Mouse (Mus musculus): ENCODE data around the gene Pfkfb3. TPM values are rescaled to one million over a fixed set of nuclear protein-coding genes. Genes with fewer than 3 reads are reported as not detected.

The Pfkfb3 gene
- polyA plus RNA-seq, 2 experiments: 2.6 to 5.2 TPM

DNA sequence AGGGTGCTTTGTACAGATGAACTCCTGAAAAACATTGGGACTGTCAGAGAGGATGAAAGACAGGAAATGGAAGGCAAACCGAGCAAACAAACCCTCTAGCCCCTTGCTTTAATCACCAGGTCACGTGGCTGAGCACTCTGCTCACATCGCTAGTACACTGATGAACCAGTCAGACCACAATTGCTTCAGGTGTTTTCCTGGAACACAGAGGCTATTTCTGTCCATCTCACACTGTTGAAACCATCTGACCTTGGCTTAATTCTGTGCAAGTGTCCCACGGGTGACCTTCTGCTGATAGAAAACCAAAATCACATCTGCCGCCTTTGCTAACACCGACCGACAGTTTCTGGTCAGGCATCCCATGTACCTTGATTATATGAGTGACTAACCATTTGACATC, 96.0 kb downstream of the Pfkfb3 start:
- TF ChIP-seq CTCF (IDR thresholded peaks at IDR 0.05; ENCODE audit: low read depth) (no peak), EP300 (IDR thresholded peaks at IDR 0.05; ENCODE audit: low read depth) (no peak)
- 52% methylated on average over 7 of the region's 7 CpGs for WGBS (ENCODE audit: insufficient replicate concordance)
- H3K9me3 ChIP-seq (ENCODE audit: control insufficient read depth, low read length): no peaks in the 10 kb centered on the region
- H3K27me3 ChIP-seq (ENCODE audit: control insufficient read depth, insufficient read depth, low read length): no peaks in the 10 kb centered on the region
- no peak overlapping the region for H3K4me3 ChIP-seq (ENCODE audit: insufficient read depth in 1 of 2, low read depth in 2 of 2, low read length in 2 of 2)
- no peaks in the 10 kb centered on the region for H3K36me3 ChIP-seq (replicated peaks; ENCODE audit: control insufficient read depth, insufficient read depth, low read depth)
- no peak for DNase-seq (ENCODE audit: low read depth in 3 of 3, low spot score in 3 of 3)
- ATAC-seq (ENCODE audit: insufficient read depth): no peak
- no peak overlapping the region for H3K9ac ChIP-seq (replicated peaks)
- H3K4me2 ChIP-seq (ENCODE audit: low read depth): no peak overlapping the region
- 0 out of 4 replicates have a peak, but pooled peaks cover 0 to 3% of the 10 kb centered on the region in 2 experiments for H3K4me1 ChIP-seq (replicated peaks; ENCODE audit: control insufficient read depth in 2 of 2, insufficient read depth in 2 of 2, low read length in 1 of 2)
- H3K27ac ChIP-seq: no peak overlapping the region

DNA sequence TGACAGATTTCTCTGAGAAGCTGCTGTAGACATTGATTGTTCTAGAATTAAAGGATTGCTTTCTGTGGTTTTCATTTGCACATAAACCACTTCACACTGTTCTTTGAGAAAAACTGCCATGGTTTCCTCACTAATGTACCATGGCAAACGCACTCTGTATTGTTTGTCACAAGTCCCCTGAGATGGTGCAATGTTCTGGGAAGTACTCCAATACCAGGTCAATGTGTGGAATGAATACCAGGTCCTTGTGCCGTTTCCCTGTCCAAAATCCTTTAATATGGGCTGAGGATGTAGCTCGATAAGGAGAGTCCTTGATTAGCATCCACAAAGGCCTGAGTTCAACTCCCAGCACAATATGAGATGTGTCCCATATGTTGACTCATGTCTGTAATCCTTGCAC, 105.2 kb downstream of the Pfkfb3 start:
- no peaks in the 10 kb centered on the region for H3K36me3 ChIP-seq (replicated peaks; ENCODE audit: control insufficient read depth, insufficient read depth, low read depth)
- no peak overlapping the region for H3K4me2 ChIP-seq (ENCODE audit: low read depth)
- no peaks in the 10 kb centered on the region for H3K4me1 ChIP-seq (replicated peaks; ENCODE audit: control insufficient read depth in 2 of 2, insufficient read depth in 2 of 2, low read length in 1 of 2)
- TF ChIP-seq CTCF (IDR thresholded peaks at IDR 0.05; ENCODE audit: low read depth) (no peak), EP300 (IDR thresholded peaks at IDR 0.05; ENCODE audit: low read depth) (no peak)
- ATAC-seq (ENCODE audit: insufficient read depth) (no peak), DNase-seq (ENCODE audit: low read depth in 3 of 3, low spot score in 3 of 3) (no peak)
- no peak overlapping the region for H3K4me3 ChIP-seq (ENCODE audit: insufficient read depth in 1 of 2, low read depth in 2 of 2, low read length in 2 of 2)
- 57% methylated on average over 3 of the region's 3 CpGs for WGBS (ENCODE audit: insufficient replicate concordance)
- H3K9me3 ChIP-seq (ENCODE audit: control insufficient read depth, low read length): no peaks in the 10 kb centered on the region
- no peak overlapping the region for H3K9ac ChIP-seq (replicated peaks)
- no peak overlapping the region for H3K27ac ChIP-seq
- no peaks in the 10 kb centered on the region for H3K27me3 ChIP-seq (ENCODE audit: control insufficient read depth, insufficient read depth, low read length)

DNA sequence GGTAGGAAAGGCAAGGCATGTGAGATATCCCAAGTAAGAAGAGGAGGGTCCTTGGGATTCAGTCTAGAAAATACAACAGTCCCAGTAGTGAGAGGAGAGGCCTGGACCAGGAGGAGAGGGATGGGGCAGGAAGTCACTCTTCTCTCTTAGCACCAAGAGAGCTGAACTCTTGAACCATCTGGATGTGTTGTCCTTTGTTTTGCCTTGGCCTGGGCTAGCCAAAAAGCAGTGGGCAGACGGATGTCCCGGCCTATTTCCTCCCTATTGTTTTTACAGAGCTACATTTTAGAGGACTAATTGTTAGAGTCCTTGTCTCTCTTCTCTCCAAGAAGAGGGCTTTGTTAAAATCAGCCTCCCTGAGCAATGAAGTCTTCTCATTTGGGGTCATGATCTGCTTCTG, 106.0 kb downstream of the Pfkfb3 start:
- no peak for TF ChIP-seq CTCF (IDR thresholded peaks at IDR 0.05; ENCODE audit: low read depth)
- no peak for TF ChIP-seq EP300 (IDR thresholded peaks at IDR 0.05; ENCODE audit: low read depth)
- WGBS (ENCODE audit: insufficient replicate concordance): 44% methylated on average over 2 of the region's 2 CpGs
- Histone ChIP-seq H3K9me3 (ENCODE audit: control insufficient read depth, low read length) (no peaks in the 10 kb centered on the region), H3K4me1 (replicated peaks; ENCODE audit: control insufficient read depth in 2 of 2, insufficient read depth in 2 of 2, low read length in 1 of 2) (no peaks in the 10 kb centered on the region), H3K4me3 (ENCODE audit: insufficient read depth in 1 of 2, low read depth in 2 of 2, low read length in 2 of 2) (no peak overlapping the region), H3K9ac (replicated peaks) (no peak overlapping the region), H3K4me2 (ENCODE audit: low read depth) (no peak overlapping the region), H3K36me3 (replicated peaks; ENCODE audit: control insufficient read depth, insufficient read depth, low read depth) (no peaks in the 10 kb centered on the region), H3K27me3 (ENCODE audit: control insufficient read depth, insufficient read depth, low read length) (no peaks in the 10 kb centered on the region), H3K27ac (no peak overlapping the region)
- no peak for DNase-seq (ENCODE audit: low read depth in 3 of 3, low spot score in 3 of 3)
- no peak for ATAC-seq (ENCODE audit: insufficient read depth)

DNA sequence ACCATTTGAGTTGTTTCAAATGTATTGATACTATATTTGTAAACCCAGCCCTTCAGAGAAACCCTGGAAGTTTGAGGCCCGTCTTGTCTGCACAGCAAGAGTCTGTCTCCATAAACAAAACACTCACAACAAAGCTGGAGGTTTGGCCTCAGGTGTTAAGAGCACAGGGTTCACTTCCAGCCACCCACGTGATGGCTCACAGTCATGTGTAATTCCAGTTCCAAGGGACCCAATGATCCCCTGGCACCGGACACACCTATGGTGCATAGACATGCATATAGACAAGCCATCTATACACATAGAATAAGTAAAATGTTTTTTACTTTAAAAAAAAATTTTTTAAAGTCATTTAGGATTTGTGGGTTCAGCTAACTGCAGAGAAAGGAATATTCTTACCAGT, 108.2 kb downstream of the Pfkfb3 start:
- Histone ChIP-seq H3K36me3 (replicated peaks; ENCODE audit: control insufficient read depth, insufficient read depth, low read depth) (no peaks in the 10 kb centered on the region), H3K27me3 (ENCODE audit: control insufficient read depth, insufficient read depth, low read length) (no peaks in the 10 kb centered on the region), H3K4me1 (replicated peaks; ENCODE audit: control insufficient read depth in 2 of 2, insufficient read depth in 2 of 2, low read length in 1 of 2) (no peaks in the 10 kb centered on the region), H3K4me2 (ENCODE audit: low read depth) (no peak overlapping the region), H3K27ac (no peak overlapping the region), H3K9me3 (ENCODE audit: control insufficient read depth, low read length) (no peaks in the 10 kb centered on the region), H3K9ac (replicated peaks) (no peak overlapping the region), H3K4me3 (ENCODE audit: insufficient read depth in 1 of 2, low read depth in 2 of 2, low read length in 2 of 2) (no peak overlapping the region)
- no peak for TF ChIP-seq EP300 (IDR thresholded peaks at IDR 0.05; ENCODE audit: low read depth)
- TF ChIP-seq CTCF (IDR thresholded peaks at IDR 0.05; ENCODE audit: low read depth): no peak
- no peak for ATAC-seq (ENCODE audit: insufficient read depth)
- WGBS (ENCODE audit: insufficient replicate concordance): 53% methylated on average over 3 of the region's 3 CpGs
- DNase-seq (ENCODE audit: low read depth in 3 of 3, low spot score in 3 of 3): no peak

DNA sequence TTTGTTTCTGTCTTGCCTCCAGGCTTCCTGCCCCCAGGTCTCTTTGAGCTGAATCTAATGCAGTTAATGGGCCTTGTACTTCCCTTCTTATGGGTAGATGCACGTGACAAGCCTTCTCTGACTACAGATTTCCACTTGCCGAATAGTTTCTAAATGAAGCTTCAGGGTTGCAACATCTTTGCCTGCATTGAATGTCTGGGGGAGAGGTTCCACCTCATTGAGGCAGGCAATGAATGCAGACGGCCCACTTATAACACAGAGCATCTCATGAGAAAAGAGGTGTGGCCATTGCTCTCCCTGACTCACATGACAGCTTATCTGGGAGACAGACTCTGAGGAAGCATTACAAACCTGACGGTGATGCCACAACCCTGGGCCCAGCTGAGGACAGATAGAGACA, 112.0 kb downstream of the Pfkfb3 start:
- no peak for TF ChIP-seq EP300 (IDR thresholded peaks at IDR 0.05; ENCODE audit: low read depth)
- no peaks in the 10 kb centered on the region for H3K4me1 ChIP-seq (replicated peaks; ENCODE audit: control insufficient read depth in 2 of 2, insufficient read depth in 2 of 2, low read length in 1 of 2)
- DNase-seq (ENCODE audit: low read depth in 3 of 3, low spot score in 3 of 3) (peak in 1 of 3 experiments; percentile 41), ATAC-seq (ENCODE audit: insufficient read depth) (no peak)
- no peaks in the 10 kb centered on the region for H3K27me3 ChIP-seq (ENCODE audit: control insufficient read depth, insufficient read depth, low read length)
- no peak overlapping the region for H3K9ac ChIP-seq (replicated peaks)
- H3K36me3 ChIP-seq (replicated peaks; ENCODE audit: control insufficient read depth, insufficient read depth, low read depth): no peaks in the 10 kb centered on the region
- H3K27ac ChIP-seq: no peak overlapping the region
- no peak overlapping the region for H3K4me3 ChIP-seq (ENCODE audit: insufficient read depth in 1 of 2, low read depth in 2 of 2, low read length in 2 of 2)
- no peaks in the 10 kb centered on the region for H3K9me3 ChIP-seq (ENCODE audit: control insufficient read depth, low read length)
- no peak overlapping the region for H3K4me2 ChIP-seq (ENCODE audit: low read depth)
- WGBS (ENCODE audit: insufficient replicate concordance): 27% methylated on average over 4 of the region's 4 CpGs

Measured in liver, embryonic 14.5 days (tissue).